Mouse (Mus musculus): ENCODE results near the gene Zfp385b. TPM values are rescaled to one million over a fixed set of nuclear protein-coding genes. Genes with fewer than 3 reads are reported as not detected.

Gene Zfp385b
- polyA plus RNA-seq, 1 experiment from 2014 or later: 2.0 TPM

DNA sequence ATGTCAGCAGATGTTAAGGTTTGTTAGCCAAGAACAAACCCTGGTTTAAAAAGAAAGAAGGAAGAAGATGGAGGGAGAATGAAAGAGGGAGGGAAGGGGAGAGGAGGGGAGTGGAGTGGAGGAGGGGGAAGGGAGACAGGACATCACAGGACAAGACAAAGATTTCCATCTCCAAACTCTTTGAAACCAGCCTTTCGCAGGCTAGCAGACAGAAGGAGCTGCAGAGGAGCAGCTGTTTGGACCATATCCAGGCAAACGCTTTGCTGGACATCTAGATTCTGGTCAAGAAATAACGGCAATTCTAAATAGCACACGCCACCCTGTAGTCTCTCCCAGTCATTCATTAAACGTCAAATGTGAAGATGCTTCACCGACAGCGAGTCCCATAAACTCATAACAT, 38.0 kb downstream of the Zfp385b start:
- H3K9ac ChIP-seq (replicated peaks): no peak overlapping the region
- 92% methylated on average over 7 of the region's 7 CpGs for WGBS
- H3K4me2 ChIP-seq: no peak overlapping the region
- H3K4me3 ChIP-seq (replicated peaks): no peak overlapping the region
- no peak for ATAC-seq (ENCODE audit: insufficient number of reproducible peaks, insufficient read depth, low FRiP score, low TSS enrichment, low read depth)
- no peaks in the 10 kb centered on the region for H3K36me3 ChIP-seq
- H3K4me1 ChIP-seq (replicated peaks): no peaks in the 10 kb centered on the region
- H3K27ac ChIP-seq: no peak overlapping the region
- no peaks in the 10 kb centered on the region for H3K27me3 ChIP-seq
- no peaks in the 10 kb centered on the region for H3K9me3 ChIP-seq

DNA sequence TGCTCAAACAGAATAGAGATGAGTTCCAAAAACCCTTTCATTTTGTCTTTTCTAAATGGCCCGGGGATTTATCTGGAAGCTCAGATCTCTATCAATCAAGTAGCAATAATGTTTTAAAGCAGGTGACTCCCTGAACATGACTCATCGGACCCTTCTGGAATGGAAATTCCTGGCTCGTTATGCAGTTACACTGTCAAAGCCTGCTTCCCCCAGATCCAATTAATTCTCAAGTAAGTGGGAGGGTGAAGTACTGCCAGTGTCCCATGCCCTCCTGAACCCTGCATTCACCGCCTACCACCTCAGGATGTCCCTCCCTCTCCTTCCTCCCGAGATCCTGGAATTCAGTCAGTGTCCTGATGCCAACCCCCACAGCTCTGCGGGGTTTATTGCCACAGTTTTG, 41.7 kb downstream of the Zfp385b start:
- no peak overlapping the region for H3K27ac ChIP-seq
- H3K27me3 ChIP-seq: no peaks in the 10 kb centered on the region
- H3K4me1 ChIP-seq (replicated peaks): no peaks in the 10 kb centered on the region
- no peak overlapping the region for H3K9ac ChIP-seq (replicated peaks)
- H3K4me3 ChIP-seq (replicated peaks): no peak overlapping the region
- ATAC-seq (ENCODE audit: insufficient number of reproducible peaks, insufficient read depth, low FRiP score, low TSS enrichment, low read depth): no peak
- no peak overlapping the region for H3K4me2 ChIP-seq
- H3K36me3 ChIP-seq: no peaks in the 10 kb centered on the region
- 42% methylated on average over 6 of the region's 6 CpGs for WGBS
- H3K9me3 ChIP-seq: no peaks in the 10 kb centered on the region

DNA sequence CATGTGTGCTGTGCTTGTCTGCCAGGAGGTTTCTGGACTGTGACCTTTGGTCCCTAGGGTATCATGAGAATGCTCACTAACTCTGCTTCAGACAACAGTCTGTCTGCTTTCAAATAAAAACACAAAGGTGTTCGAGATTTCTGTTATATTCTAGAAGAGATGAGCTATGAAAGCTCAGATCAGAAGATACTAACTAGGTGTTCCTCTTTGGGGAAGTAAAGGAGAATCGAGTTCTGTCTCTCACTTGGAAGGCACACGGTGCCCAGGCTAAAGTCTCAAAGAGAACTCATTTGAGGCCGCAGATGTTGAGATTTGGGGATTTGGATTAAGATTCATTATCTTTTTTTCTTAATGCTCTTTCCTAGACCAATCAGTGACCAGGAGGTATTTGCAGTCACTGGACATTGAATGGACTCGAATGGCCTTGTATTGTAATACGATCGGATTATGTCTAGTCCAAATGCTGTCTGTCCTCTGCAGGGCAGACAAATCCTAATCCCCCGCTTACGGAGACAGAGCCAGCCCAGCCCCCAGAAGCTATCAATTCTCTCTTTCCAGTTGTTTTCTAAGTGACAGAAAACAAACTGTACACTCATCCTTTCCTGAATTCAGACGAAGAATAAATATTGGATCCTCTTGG, 42.3 kb downstream of the Zfp385b start:
- no peaks in the 10 kb centered on the region for H3K27me3 ChIP-seq
- no peaks in the 10 kb centered on the region for H3K36me3 ChIP-seq
- no peaks in the 10 kb centered on the region for H3K4me1 ChIP-seq (replicated peaks)
- H3K27ac ChIP-seq: no peak overlapping the region
- no peak overlapping the region for H3K4me2 ChIP-seq
- H3K9me3 ChIP-seq: no peaks in the 10 kb centered on the region
- no peak for ATAC-seq (ENCODE audit: insufficient number of reproducible peaks, insufficient read depth, low FRiP score, low TSS enrichment, low read depth)
- no peak overlapping the region for H3K4me3 ChIP-seq (replicated peaks)
- WGBS: 75% methylated on average over 10 of the region's 10 CpGs
- H3K9ac ChIP-seq (replicated peaks): no peak overlapping the region

DNA sequence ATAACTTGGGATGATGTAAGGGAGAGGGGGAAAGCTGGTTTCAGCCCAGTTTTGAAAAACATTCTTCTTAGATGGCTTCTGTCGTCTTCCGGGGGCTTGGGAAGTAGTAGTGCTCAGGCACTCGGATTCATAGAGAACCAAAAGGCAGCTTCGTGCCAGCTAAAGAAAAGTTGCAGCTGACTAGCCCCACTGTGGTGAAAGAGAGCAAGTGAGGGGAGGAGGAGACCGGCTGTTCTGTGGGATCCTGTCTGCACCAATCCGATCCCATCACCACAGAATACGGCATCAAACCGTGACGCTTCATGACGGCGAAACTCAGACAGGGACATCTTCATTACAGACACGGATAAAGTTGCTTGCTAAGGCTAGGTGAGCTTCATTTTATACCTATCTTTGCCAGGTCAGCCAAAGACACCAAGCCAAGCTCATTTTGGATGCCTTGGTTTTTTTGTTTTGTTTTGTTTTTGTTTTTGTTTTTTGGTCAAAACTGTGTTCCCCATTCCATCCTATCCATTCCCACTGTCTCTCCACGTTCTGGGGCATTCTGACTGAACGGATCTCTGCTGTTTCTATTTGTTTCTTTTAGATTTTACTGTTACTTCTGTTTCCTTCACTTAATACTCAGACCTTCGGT, 44.1 kb downstream of the Zfp385b start:
- Histone ChIP-seq H3K36me3 (no peaks in the 10 kb centered on the region), H3K4me2 (no peak overlapping the region), H3K27ac (no peak overlapping the region), H3K9ac (replicated peaks) (no peak overlapping the region), H3K27me3 (no peaks in the 10 kb centered on the region), H3K9me3 (no peaks in the 10 kb centered on the region), H3K4me1 (replicated peaks) (no peaks in the 10 kb centered on the region), H3K4me3 (replicated peaks) (no peak overlapping the region)
- 77% methylated on average over 15 of the region's 15 CpGs for WGBS
- ATAC-seq (ENCODE audit: insufficient number of reproducible peaks, insufficient read depth, low FRiP score, low TSS enrichment, low read depth): no peak

DNA sequence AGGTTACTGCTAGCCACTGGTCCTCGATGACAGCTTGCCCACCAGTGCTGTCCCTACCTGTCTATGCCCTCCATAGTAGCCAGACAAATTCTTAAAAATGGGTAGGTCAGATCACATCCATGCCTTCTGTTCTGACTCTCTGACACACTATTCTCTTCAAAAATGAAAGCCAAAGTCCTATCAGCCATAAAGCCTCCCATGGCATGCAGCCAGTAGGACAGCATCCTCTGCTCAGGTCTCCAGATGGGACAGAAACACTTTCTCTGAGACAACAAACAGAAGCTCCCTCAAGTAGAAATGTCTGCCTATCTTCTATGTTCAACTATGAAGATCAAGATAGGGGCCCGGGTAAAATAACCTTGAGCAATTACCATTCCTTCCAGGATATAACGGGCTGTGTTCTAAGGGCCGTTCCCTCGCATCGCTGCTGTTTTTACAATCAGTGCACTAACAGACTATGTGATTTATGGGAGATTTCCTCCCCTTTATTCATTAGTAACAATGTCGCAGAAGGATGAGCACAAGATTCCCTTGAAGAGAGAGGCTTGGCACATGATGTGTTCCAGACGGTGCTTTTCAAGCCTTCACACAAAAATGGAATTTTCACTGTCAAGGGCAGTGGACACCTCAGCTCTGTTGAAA, 49.3 kb downstream of the Zfp385b start:
- no peaks in the 10 kb centered on the region for H3K4me1 ChIP-seq (replicated peaks)
- ATAC-seq (ENCODE audit: insufficient number of reproducible peaks, insufficient read depth, low FRiP score, low TSS enrichment, low read depth): no peak
- 41% methylated on average over 8 of the region's 8 CpGs for WGBS

DNA sequence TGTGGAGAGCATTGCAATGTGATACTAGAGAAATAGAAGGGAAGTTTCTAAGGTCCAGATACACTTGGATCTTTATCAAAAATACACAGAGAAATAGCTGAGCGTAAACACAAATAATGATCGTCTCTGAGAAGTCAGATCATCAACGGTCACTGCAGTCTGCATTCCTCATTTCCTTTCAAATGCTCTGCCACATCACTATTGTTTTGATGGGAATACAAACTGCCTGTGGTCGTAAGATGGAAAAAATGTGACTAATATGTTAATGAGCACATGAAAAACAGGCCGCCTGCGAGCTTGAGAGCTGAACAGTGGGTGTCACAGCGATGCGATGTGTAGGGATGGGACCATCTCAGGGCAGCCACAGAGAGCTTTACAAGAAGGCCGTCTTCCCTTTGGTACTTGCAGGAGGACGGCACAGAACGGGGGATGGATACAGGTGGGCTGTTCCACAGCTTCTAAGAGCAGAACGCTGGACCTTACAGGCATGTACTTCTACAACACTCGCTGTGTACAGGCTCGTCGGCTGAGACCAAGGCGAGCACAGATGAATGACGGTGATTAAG, 51.0 kb downstream of the Zfp385b start:
- Histone ChIP-seq H3K27me3 (no peaks in the 10 kb centered on the region), H3K4me1 (replicated peaks) (no peaks in the 10 kb centered on the region), H3K9ac (replicated peaks) (no peak overlapping the region), H3K36me3 (no peaks in the 10 kb centered on the region), H3K9me3 (no peaks in the 10 kb centered on the region), H3K27ac (no peak overlapping the region), H3K4me2 (no peak overlapping the region), H3K4me3 (replicated peaks) (no peak overlapping the region)
- no peak for ATAC-seq (ENCODE audit: insufficient number of reproducible peaks, insufficient read depth, low FRiP score, low TSS enrichment, low read depth)
- 82% methylated on average over 17 of the region's 17 CpGs for WGBS

More for the DNA sequence above, 49.3 kb downstream of the Zfp385b start:
- H3K4me3 ChIP-seq (replicated peaks): no peak overlapping the region
- no peak overlapping the region for H3K27ac ChIP-seq
- no peaks in the 10 kb centered on the region for H3K27me3 ChIP-seq
- no peaks in the 10 kb centered on the region for H3K9me3 ChIP-seq
- no peak overlapping the region for H3K9ac ChIP-seq (replicated peaks)
- H3K36me3 ChIP-seq: no peaks in the 10 kb centered on the region
- H3K4me2 ChIP-seq: no peak overlapping the region

DNA sequence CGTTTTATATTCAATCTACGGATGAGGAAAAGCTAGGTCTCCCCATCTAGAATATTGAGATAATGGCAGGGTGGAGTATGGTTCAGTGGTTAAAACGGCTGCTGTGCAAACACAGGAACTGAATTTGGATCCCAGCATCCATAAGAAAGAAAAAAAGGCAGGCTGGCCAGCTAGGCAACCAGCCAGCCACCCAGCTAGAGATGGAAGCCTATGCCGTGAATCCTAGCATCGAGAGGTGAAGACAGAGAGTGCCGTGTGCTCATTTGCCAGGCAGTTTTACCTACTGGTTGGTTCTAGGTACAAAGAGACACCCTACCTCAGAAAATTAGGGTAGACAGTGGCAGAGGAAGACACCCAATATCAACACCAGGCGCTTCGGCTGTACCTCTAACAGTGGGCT, 57.5 kb downstream of the Zfp385b start:
- no peak for ATAC-seq (ENCODE audit: insufficient number of reproducible peaks, insufficient read depth, low FRiP score, low TSS enrichment, low read depth)
- Histone ChIP-seq H3K27me3 (no peaks in the 10 kb centered on the region), H3K4me1 (replicated peaks) (no peaks in the 10 kb centered on the region), H3K27ac (no peak overlapping the region), H3K4me3 (replicated peaks) (no peak overlapping the region), H3K36me3 (no peaks in the 10 kb centered on the region), H3K9me3 (no peaks in the 10 kb centered on the region), H3K9ac (replicated peaks) (no peak overlapping the region), H3K4me2 (no peak overlapping the region)
- WGBS: 89% methylated on average over 8 of the region's 8 CpGs

DNA sequence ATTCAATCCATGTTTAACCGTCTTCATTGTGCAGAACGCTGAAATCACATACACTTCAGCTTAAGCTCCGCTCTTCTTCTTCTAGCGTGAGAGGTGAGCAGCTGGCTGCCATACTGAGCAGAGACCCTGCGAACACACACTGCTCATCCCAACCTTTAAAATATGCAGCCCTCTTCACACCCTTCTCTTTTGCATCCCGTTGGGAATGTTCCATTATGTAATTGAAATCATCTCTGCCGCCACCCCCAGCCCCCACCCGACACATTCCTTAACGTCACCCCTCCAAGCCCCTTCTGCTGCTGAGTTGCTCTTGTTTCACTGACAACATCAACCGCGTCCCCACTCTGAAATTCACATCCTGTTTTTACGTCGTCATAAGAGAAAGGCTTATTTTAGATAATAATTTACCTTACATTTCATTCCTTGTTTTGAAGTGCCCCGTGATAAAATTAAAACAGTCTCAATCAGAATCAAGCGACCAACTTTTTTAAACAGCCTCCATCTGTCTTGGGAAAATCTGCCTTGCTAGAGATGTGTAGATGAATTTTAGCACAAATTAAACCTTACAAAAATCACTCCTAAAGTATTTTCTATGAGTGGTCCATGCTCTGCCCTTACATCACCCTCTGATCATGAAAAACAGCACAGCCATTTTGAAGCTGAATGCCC, 60.9 kb downstream of the Zfp385b start:
- H3K27me3 ChIP-seq: no peaks in the 10 kb centered on the region
- no peak for ATAC-seq (ENCODE audit: insufficient number of reproducible peaks, insufficient read depth, low FRiP score, low TSS enrichment, low read depth)
- H3K36me3 ChIP-seq: no peaks in the 10 kb centered on the region
- H3K4me2 ChIP-seq: no peak overlapping the region
- no peaks in the 10 kb centered on the region for H3K9me3 ChIP-seq
- H3K27ac ChIP-seq: no peak overlapping the region
- no peak overlapping the region for H3K9ac ChIP-seq (replicated peaks)
- no peaks in the 10 kb centered on the region for H3K4me1 ChIP-seq (replicated peaks)
- H3K4me3 ChIP-seq (replicated peaks): no peak overlapping the region
- WGBS: 85% methylated on average over 15 of the region's 15 CpGs

DNA sequence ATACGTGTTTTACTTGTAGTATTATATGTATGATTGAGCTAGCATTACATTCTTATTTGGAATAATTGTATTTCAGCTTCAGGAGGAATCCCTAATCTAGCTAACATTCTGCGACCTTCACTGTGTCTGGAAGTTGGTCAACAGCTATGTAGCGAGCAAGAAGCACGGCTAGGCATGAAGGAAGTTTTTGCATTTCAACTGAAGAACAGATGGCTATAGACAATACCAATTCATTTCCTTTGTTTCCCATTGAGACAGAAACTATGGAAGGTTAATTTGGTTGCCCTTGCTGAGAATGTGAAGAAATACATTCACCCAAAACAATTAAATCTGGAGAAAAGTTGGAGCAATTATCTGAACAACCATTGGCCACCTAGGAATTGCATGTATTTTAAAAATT, 66.9 kb downstream of the Zfp385b start:
- no peaks in the 10 kb centered on the region for H3K27me3 ChIP-seq
- no peaks in the 10 kb centered on the region for H3K36me3 ChIP-seq
- 90% methylated on average over 4 of the region's 4 CpGs for WGBS
- no peak overlapping the region for H3K27ac ChIP-seq
- no peak overlapping the region for H3K4me2 ChIP-seq
- H3K9me3 ChIP-seq: no peaks in the 10 kb centered on the region
- no peaks in the 10 kb centered on the region for H3K4me1 ChIP-seq (replicated peaks)
- no peak overlapping the region for H3K9ac ChIP-seq (replicated peaks)
- ATAC-seq (ENCODE audit: insufficient number of reproducible peaks, insufficient read depth, low FRiP score, low TSS enrichment, low read depth): no peak
- H3K4me3 ChIP-seq (replicated peaks): no peak overlapping the region

DNA sequence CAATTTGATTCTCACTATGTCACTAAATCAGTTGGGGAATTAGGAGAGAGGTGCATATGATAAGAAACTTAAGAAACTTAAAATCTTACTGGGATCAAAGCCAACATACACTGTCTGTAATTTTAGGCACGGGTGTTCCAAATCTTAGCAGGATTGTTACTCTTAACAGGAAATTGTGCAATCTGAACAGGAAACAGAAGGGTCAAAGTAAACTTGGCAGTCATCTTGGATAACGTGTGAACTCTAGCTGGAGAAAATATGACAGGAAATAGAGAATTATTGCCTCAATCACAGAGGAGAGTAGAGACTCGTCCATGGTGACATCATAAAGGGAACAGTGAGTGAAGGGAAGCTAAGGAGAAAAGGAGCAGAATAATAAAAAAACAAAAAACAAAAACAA, 69.8 kb downstream of the Zfp385b start:
- Histone ChIP-seq H3K9ac (replicated peaks) (no peak overlapping the region), H3K36me3 (no peaks in the 10 kb centered on the region), H3K27me3 (no peaks in the 10 kb centered on the region), H3K9me3 (no peaks in the 10 kb centered on the region), H3K4me3 (replicated peaks) (no peak overlapping the region), H3K4me1 (replicated peaks) (no peaks in the 10 kb centered on the region), H3K27ac (no peak overlapping the region), H3K4me2 (no peak overlapping the region)
- no peak for ATAC-seq (ENCODE audit: insufficient number of reproducible peaks, insufficient read depth, low FRiP score, low TSS enrichment, low read depth)
- 42% methylated on average over 3 of the region's 3 CpGs for WGBS

DNA sequence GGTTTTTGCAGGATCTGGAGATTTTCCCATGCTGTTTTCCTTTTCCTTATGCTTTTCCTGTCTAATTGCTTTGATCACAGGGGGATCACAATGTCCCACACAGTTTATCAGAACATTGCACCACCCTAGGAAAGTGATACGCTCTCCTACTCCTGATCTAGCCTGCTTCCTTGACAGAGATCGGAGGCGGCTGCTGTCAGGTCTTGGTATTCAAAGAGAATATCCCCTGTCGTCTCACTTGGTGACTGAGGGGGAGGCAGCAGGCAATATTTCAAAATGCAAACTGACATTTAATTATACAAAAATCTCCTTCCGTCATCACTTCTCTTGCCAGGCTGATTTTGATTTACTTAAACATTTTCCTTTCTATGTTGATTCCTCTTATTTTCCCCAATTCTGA, 73.0 kb downstream of the Zfp385b start:
- H3K27ac ChIP-seq: no peak overlapping the region
- H3K4me2 ChIP-seq: no peak overlapping the region
- no peak overlapping the region for H3K4me3 ChIP-seq (replicated peaks)
- no peak overlapping the region for H3K9ac ChIP-seq (replicated peaks)
- no peaks in the 10 kb centered on the region for H3K36me3 ChIP-seq
- no peaks in the 10 kb centered on the region for H3K4me1 ChIP-seq (replicated peaks)
- H3K9me3 ChIP-seq: no peaks in the 10 kb centered on the region
- 86% methylated on average over 5 of the region's 5 CpGs for WGBS
- no peaks in the 10 kb centered on the region for H3K27me3 ChIP-seq
- ATAC-seq (ENCODE audit: insufficient number of reproducible peaks, insufficient read depth, low FRiP score, low TSS enrichment, low read depth): no peak
